Mouse (Mus musculus) myocyte (in vitro differentiated cells): ENCODE data around the gene Hist1h2ak. TPM values are rescaled to one million over a fixed set of nuclear protein-coding genes. Genes with fewer than 3 reads are reported as not detected.
"Not testable (repeated sequence)": the region's sequence is repeated elsewhere in the genome, so short reads cannot be mapped to it uniquely, and the experiment has no call there.

ENCODE experiments used
- H3K27me3 ChIP-seq: one replicate; pipeline ENCODE4 v1.6.1; 2011; ENCODE audit not compliant: control insufficient read depth, insufficient read depth, insufficient read length
- H3K36me3 ChIP-seq: one replicate; pipeline ENCODE4 v1.6.1; 2011; ENCODE audit not compliant: control insufficient read depth, insufficient read depth
- H3K4me2 ChIP-seq: one replicate; pipeline ENCODE4 v1.6.1; 2011; ENCODE audit warnings: low read depth, control low read depth
- H3K4me3 ChIP-seq: one replicate; pipeline ENCODE4 v1.5.1; 2011; ENCODE audit warnings: mild to moderate bottlenecking, control low read depth, moderate library complexity
- H3K79me2 ChIP-seq: one replicate; pipeline ENCODE4 v1.6.1; 2011; ENCODE audit not compliant: control insufficient read depth, insufficient read depth
- H3ac ChIP-seq: one replicate; pipeline ENCODE4 v1.6.1; 2011; ENCODE audit not compliant: control insufficient read depth, insufficient read length
- CEBPB ChIP-seq: IDR thresholded peaks from 2 replicates; pipeline ENCODE4 v1.6.1; 2011; ENCODE audit warnings: mild to moderate bottlenecking, moderate library complexity; ENCODE audit not compliant: poor library complexity, insufficient read depth, severe bottlenecking
- E2F4 ChIP-seq: IDR thresholded peaks from one replicate; pipeline ENCODE4 v1.6.1; 2011; ENCODE audit warnings: mild to moderate bottlenecking, control low read depth, moderate library complexity; ENCODE audit not compliant: insufficient read depth
- MAX ChIP-seq: IDR thresholded peaks from one replicate; pipeline ENCODE4 v1.6.1; 2011; ENCODE audit warnings: low read depth, mild to moderate bottlenecking, control low read depth
- MYOD1 ChIP-seq, 3 experiments: IDR thresholded peaks; one replicate each; pipeline ENCODE4 v1.6.1; 2011; ENCODE audit warnings: control low read depth in 2 of 3, low read depth in 2 of 3, mild to moderate bottlenecking in 2 of 3, moderate library complexity in 1 of 3; ENCODE audit not compliant: insufficient read length in 2 of 3, control insufficient read depth in 1 of 3
- MYOG ChIP-seq, 3 experiments: IDR thresholded peaks; one replicate each; pipeline ENCODE4 v1.6.1; 2011; ENCODE audit warnings: control low read depth in 2 of 3, low read depth in 2 of 3, mild to moderate bottlenecking in 2 of 3; ENCODE audit not compliant: insufficient read length in 2 of 3, control insufficient read depth in 1 of 3, insufficient read depth in 1 of 3
- POLR2A ChIP-seq: IDR thresholded peaks from one replicate; pipeline ENCODE4 v1.6.1; 2011; ENCODE audit warnings: low read depth, mild to moderate bottlenecking, control low read depth, moderate library complexity; ENCODE audit not compliant: insufficient read length
- POLR2AphosphoS2 ChIP-seq: IDR thresholded peaks from one replicate; pipeline ENCODE4 v1.6.1; 2011; ENCODE audit warnings: low read depth, control low read depth; ENCODE audit not compliant: insufficient read length
- REST ChIP-seq: IDR thresholded peaks from one replicate; pipeline ENCODE4 v1.6.1; 2011; ENCODE audit warnings: mild to moderate bottlenecking, control low read depth, moderate library complexity; ENCODE audit not compliant: insufficient read depth, insufficient read length
- SRF ChIP-seq: IDR thresholded peaks from one replicate; pipeline ENCODE4 v1.6.1; 2011; ENCODE audit warnings: low read depth; ENCODE audit not compliant: control insufficient read depth, insufficient read length
- TCF12 ChIP-seq: IDR thresholded peaks from one replicate; pipeline ENCODE4 v1.6.1; 2011; ENCODE audit warnings: mild to moderate bottlenecking, control low read depth; ENCODE audit not compliant: poor library complexity, insufficient read depth, severe bottlenecking
- TCF3 ChIP-seq: IDR thresholded peaks from one replicate; pipeline ENCODE4 v1.6.1; 2011; ENCODE audit warnings: low read depth, control low read depth; ENCODE audit not compliant: insufficient read length
- USF1 ChIP-seq: IDR thresholded peaks from one replicate; pipeline ENCODE4 v1.6.1; 2011; ENCODE audit warnings: low read depth, mild to moderate bottlenecking, control low read depth, moderate library complexity
- polyA plus RNA-seq: library from polyadenylated mRNA; unstranded; fragments of >200 nt; fragmentation: generic; extraction: Trizol; gene quantifications from one replicate; pipeline ENCODE4 v1.2.1, GENCODE M21; 2012; ENCODE audit warnings: missing spikeins

Gene Hist1h2ak
- polyA plus RNA-seq, 1 experiment: 2.3 TPM

DNA sequence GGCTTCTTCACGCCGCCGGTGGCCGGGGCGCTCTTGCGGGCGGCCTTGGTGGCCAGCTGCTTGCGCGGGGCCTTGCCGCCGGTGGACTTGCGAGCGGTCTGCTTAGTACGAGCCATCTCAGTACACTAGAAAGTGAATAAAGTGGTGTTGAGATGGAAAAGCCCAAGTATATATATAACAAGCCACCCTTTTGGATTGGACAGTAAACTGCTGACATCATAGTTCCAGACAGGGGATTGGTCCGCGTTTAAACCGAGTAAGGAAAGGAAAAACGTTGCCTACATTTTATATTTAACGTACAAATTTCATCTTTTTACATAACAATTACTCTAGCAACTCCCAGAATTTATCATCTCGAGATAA is 29.6 kb upstream of the Hist1h2ak start, which contains the start of gene Hist1h3i:
Gene Hist1h3i (minus strand): TSS at position 116 of the 363 bp plus-strand sequence.
- Histone ChIP-seq H3K27me3 (no peaks in the 10 kb centered on the region), H3K4me2 (peak within 1 kb of the TSS; percentile 85), H3K79me2 (no peaks in the 10 kb centered on the region), H3K36me3 (no peaks in the 10 kb centered on the region), H3ac (no peak within 1 kb of the TSS), H3K4me3 (peak within 1 kb of the TSS; percentile 18)
- peak; percentile 54 for TF ChIP-seq POLR2A
- no peak for TF ChIP-seq TCF12

GRCm38 (mm10) chr13:21782361-21783254 is 29.0 kb upstream of the Hist1h2ak start:
- Histone ChIP-seq H3K4me3 (peak overlapping the region; percentile 18), H3K4me2 (peak overlapping the region; percentile 72)
- TF ChIP-seq POLR2AphosphoS2 (peak; percentile 93), POLR2A (peak; percentile 85), SRF (peak; percentile 85)
- not testable (repeated sequence) for H3K36me3 ChIP-seq, H3K79me2 ChIP-seq, H3ac ChIP-seq, H3K27me3 ChIP-seq

GRCm38 (mm10) chr13:21781639-21782038 is 28.0 kb upstream of the Hist1h2ak start:
- Histone ChIP-seq H3K79me2 (no peaks in the 10 kb centered on the region), H3K27me3 (no peaks in the 10 kb centered on the region), H3K4me2 (peak overlapping the region; percentile 72), H3K36me3 (no peaks in the 10 kb centered on the region), H3ac (no peak overlapping the region), H3K4me3 (no peak overlapping the region)
- no peak for TF ChIP-seq TCF12
- TF ChIP-seq POLR2A: no peak
- no peak for TF ChIP-seq MAX
- no peak for TF ChIP-seq CEBPB
- no peak for TF ChIP-seq MYOG (IDR thresholded peaks at IDR 0.05; ENCODE audit: control insufficient read depth in 1 of 3, insufficient read depth in 1 of 3, insufficient read length in 2 of 3, low read depth in 2 of 3)
- no peak for TF ChIP-seq MYOD1 (IDR thresholded peaks at IDR 0.05; ENCODE audit: control insufficient read depth in 1 of 3, insufficient read length in 2 of 3, low read depth in 2 of 3)
- TF ChIP-seq USF1: no peak
- TF ChIP-seq TCF3: no peak
- no peak for TF ChIP-seq E2F4
- TF ChIP-seq POLR2AphosphoS2: no peak
- no peak for TF ChIP-seq REST
- no peak for TF ChIP-seq SRF

GRCm38 (mm10) chr13:21781021-21781555 is 27.5 kb upstream of the Hist1h2ak start:
- peak overlapping the region; percentile 95 for H3K4me2 ChIP-seq
- TF ChIP-seq SRF (no peak), CEBPB (no peak), REST (no peak), POLR2A (no peak), TCF12 (no peak), TCF3 (no peak), USF1 (no peak), E2F4 (no peak), MYOD1 (IDR thresholded peaks at IDR 0.05; ENCODE audit: control insufficient read depth in 1 of 3, insufficient read length in 2 of 3, low read depth in 2 of 3) (no peak), MAX (no peak), MYOG (IDR thresholded peaks at IDR 0.05; ENCODE audit: control insufficient read depth in 1 of 3, insufficient read depth in 1 of 3, insufficient read length in 2 of 3, low read depth in 2 of 3) (no peak), POLR2AphosphoS2 (no peak)
- no peaks in the 10 kb centered on the region for H3K27me3 ChIP-seq
- no peak overlapping the region for H3ac ChIP-seq
- H3K4me3 ChIP-seq: peak overlapping the region; percentile 58
- no peaks in the 10 kb centered on the region for H3K79me2 ChIP-seq
- no peaks in the 10 kb centered on the region for H3K36me3 ChIP-seq
